Mouse (Mus musculus): ENCODE data around the gene Papss1. TPM values are rescaled to one million over a fixed set of nuclear protein-coding genes. Genes with fewer than 3 reads are reported as not detected.

Gene Papss1
- polyA plus RNA-seq, 1 experiment from 2014 or later: 177 TPM

DNA sequence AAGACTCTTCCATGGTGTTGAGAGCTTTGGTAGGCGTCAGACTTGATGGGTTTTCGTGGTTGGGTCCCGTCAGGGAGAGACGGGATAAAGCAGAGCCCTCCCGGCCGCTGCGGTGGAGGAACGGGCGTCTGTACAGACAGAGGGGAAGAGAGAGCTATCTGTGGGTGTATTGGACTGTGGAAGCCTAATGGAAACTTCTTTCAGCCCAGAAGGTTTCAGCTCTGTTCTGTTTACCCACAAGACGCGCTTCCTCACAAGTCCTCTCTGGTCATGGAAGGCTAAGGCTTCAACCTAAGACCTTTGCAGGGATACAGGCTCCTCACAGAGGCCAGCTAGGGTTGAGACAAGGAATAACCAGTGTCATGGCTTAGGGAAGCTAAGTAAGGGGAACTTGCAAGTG lies 36.2 kb downstream of the Papss1 start:
- Histone ChIP-seq H3K4me1 (ENCODE audit: control insufficient read depth, insufficient read depth, low read length) (no peaks in the 10 kb centered on the region), H3K4me3 (ENCODE audit: low read length) (no peak overlapping the region), H3K4me2 (ENCODE audit: low read depth, low read length) (no peak overlapping the region), H3K27me3 (replicated peaks; ENCODE audit: control insufficient read depth, insufficient read depth, low read length) (no peaks in the 10 kb centered on the region), H3K9me3 (ENCODE audit: control insufficient read depth, low read length) (no peaks in the 10 kb centered on the region), H3K27ac (ENCODE audit: low read length) (no peak overlapping the region), H3K9ac (ENCODE audit: low read depth, low read length) (no peak overlapping the region), H3K36me3 (ENCODE audit: control insufficient read depth, insufficient read depth, low read length) (peaks cover 14% of the 10 kb centered on the region; the same call in 1 of the 2 replicates)
- whole genome bisulfite sequencing: 95% methylated on average over 11 of the region's 11 CpGs
- ATAC-seq: no peak

DNA sequence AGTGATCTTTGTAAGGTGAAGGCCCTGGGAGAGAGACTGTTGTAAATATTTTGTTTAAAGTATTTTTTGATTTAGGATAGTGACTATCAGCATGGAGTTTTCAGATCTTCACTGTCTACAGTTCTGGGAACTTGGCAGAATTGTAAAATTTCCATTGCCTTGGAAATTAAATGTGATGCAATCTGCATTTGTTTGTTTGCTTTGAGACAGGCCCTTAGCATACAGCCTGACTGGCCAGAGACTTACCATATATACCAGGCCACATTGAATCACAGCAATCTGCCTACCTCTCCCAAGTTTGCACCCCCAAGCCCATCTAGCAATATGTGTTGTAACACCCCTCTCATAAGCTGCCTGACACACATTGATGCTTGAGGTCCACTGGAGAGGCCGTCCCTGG lies 36.8 kb downstream of the Papss1 start:
- no peaks in the 10 kb centered on the region for H3K27me3 ChIP-seq (replicated peaks; ENCODE audit: control insufficient read depth, insufficient read depth, low read length)
- no peak overlapping the region for H3K4me2 ChIP-seq (ENCODE audit: low read depth, low read length)
- no peak overlapping the region for H3K9ac ChIP-seq (ENCODE audit: low read depth, low read length)
- H3K4me1 ChIP-seq (ENCODE audit: control insufficient read depth, insufficient read depth, low read length): no peaks in the 10 kb centered on the region
- no peaks in the 10 kb centered on the region for H3K9me3 ChIP-seq (ENCODE audit: control insufficient read depth, low read length)
- no peak overlapping the region for H3K27ac ChIP-seq (ENCODE audit: low read length)
- no peak overlapping the region for H3K4me3 ChIP-seq (ENCODE audit: low read length)
- no peak for ATAC-seq
- peaks cover 14% of the 10 kb centered on the region; the same call in 1 of the 2 replicates for H3K36me3 ChIP-seq (ENCODE audit: control insufficient read depth, insufficient read depth, low read length)
- 95% methylated on average over 1 of the region's 1 CpGs for WGBS

DNA sequence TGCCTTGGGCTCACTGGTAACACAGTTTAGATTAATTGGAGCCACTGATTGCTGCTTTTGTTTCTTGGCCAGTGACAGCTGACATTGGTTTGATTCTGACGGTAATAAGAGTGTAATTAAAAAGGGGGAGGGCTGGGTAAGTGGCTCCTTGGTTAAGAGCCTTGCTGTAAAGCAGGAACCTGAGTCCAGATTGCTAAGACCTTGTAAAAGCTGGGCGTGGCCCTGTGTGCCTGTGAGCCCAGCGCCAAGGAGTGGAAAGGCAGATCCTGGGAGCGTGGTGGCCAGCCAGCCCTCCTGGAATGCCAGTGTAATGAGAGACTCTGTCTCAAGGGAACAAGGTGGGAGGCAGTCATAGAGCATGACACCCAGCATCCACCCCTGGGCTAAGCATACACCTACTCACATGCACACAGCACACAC lies 38.4 kb downstream of the Papss1 start:
- peak; percentile 85 for ATAC-seq
- H3K9ac ChIP-seq (ENCODE audit: low read depth, low read length): no peak overlapping the region
- H3K4me1 ChIP-seq (ENCODE audit: control insufficient read depth, insufficient read depth, low read length): no peaks in the 10 kb centered on the region
- H3K4me3 ChIP-seq (ENCODE audit: low read length): no peak overlapping the region
- peaks cover 17% of the 10 kb centered on the region; the same call in 1 of the 2 replicates for H3K36me3 ChIP-seq (ENCODE audit: control insufficient read depth, insufficient read depth, low read length)
- no peak overlapping the region for H3K27ac ChIP-seq (ENCODE audit: low read length)
- no peaks in the 10 kb centered on the region for H3K27me3 ChIP-seq (replicated peaks; ENCODE audit: control insufficient read depth, insufficient read depth, low read length)
- 51% methylated on average over 4 of the region's 4 CpGs for WGBS
- no peaks in the 10 kb centered on the region for H3K9me3 ChIP-seq (ENCODE audit: control insufficient read depth, low read length)
- H3K4me2 ChIP-seq (ENCODE audit: low read depth, low read length): no peak overlapping the region

DNA sequence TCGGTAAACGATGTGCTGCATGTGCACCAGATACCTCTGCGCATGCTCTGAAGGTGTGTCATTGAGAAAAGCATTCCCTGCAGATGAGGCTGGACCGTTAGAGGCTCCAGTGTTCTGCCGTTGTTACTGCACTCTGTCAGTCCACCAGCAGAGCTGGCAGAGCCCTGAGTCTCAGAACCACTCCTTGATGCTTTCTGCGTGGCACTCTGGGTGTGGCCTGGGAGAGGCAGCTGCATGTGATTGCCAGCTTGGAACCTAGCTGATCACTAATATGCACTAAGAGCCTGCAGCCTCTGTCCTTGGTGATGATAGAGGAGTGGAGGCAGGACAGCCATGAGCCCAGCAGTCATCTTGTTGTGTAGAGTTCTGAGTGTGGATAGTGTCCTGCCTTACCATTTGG lies 43.5 kb downstream of the Papss1 start:
- Histone ChIP-seq H3K36me3 (ENCODE audit: control insufficient read depth, insufficient read depth, low read length) (peaks cover 14% of the 10 kb centered on the region; the same call in 1 of the 2 replicates), H3K9ac (ENCODE audit: low read depth, low read length) (no peak overlapping the region), H3K4me1 (ENCODE audit: control insufficient read depth, insufficient read depth, low read length) (no peaks in the 10 kb centered on the region), H3K9me3 (ENCODE audit: control insufficient read depth, low read length) (no peaks in the 10 kb centered on the region), H3K4me2 (ENCODE audit: low read depth, low read length) (no peak overlapping the region), H3K27me3 (replicated peaks; ENCODE audit: control insufficient read depth, insufficient read depth, low read length) (no peaks in the 10 kb centered on the region), H3K27ac (ENCODE audit: low read length) (no peak overlapping the region), H3K4me3 (ENCODE audit: low read length) (no peak overlapping the region)
- no peak for ATAC-seq
- 95% methylated on average over 6 of the region's 6 CpGs for WGBS

DNA sequence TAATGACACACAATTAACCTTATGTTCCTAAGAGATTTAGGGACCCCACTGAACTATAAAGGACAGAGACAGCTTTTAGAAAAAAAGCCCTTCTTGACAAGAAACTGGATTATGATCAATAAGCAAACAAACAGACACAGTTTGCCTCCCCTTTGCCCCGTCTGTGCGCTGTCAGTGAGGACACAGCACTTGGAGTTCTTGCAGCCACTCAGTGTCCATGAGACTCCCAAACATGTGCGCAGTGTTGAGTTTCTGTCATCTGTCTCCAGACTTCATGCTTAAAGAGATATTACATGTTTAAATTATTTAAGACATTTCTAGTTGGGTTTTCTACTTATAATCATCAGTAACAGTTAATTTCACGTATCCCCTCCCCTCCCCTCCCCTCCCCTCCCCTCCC lies 45.1 kb downstream of the Papss1 start:
- Histone ChIP-seq H3K27me3 (replicated peaks; ENCODE audit: control insufficient read depth, insufficient read depth, low read length) (no peaks in the 10 kb centered on the region), H3K4me2 (ENCODE audit: low read depth, low read length) (no peak overlapping the region), H3K9me3 (ENCODE audit: control insufficient read depth, low read length) (no peaks in the 10 kb centered on the region), H3K4me1 (ENCODE audit: control insufficient read depth, insufficient read depth, low read length) (no peaks in the 10 kb centered on the region), H3K27ac (ENCODE audit: low read length) (no peak overlapping the region), H3K36me3 (ENCODE audit: control insufficient read depth, insufficient read depth, low read length) (peaks cover 14% of the 10 kb centered on the region; the same call in 1 of the 2 replicates), H3K9ac (ENCODE audit: low read depth, low read length) (no peak overlapping the region), H3K4me3 (ENCODE audit: low read length) (no peak overlapping the region)
- ATAC-seq: no peak
- WGBS: 83% methylated on average over 4 of the region's 4 CpGs

DNA sequence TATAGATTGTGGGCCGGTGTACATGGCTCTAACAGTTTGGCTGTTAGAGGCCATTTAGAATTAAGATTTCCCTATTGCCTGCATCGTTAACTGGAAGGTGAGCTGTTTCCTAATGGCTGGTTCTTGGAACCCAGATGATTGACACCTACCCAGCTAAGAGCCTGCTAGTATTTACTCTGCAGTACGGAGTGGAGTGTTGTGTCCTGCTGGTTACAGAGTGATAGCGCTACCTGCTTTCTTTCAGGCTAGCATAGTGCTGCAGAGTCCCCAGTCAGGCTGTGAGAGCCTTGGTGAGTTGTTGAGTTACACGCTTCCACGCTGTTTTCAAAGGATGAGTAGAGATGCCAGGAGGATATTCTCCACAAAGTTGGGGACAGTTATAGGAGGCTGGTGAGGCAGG lies 46.0 kb downstream of the Papss1 start:
- no peak overlapping the region for H3K9ac ChIP-seq (ENCODE audit: low read depth, low read length)
- WGBS: 79% methylated on average over 6 of the region's 6 CpGs
- H3K4me1 ChIP-seq (ENCODE audit: control insufficient read depth, insufficient read depth, low read length): no peaks in the 10 kb centered on the region
- no peaks in the 10 kb centered on the region for H3K27me3 ChIP-seq (replicated peaks; ENCODE audit: control insufficient read depth, insufficient read depth, low read length)
- no peaks in the 10 kb centered on the region for H3K9me3 ChIP-seq (ENCODE audit: control insufficient read depth, low read length)
- H3K36me3 ChIP-seq (ENCODE audit: control insufficient read depth, insufficient read depth, low read length): peaks cover 12% of the 10 kb centered on the region; the same call in 1 of the 2 replicates
- H3K27ac ChIP-seq (ENCODE audit: low read length): no peak overlapping the region
- no peak overlapping the region for H3K4me3 ChIP-seq (ENCODE audit: low read length)
- no peak overlapping the region for H3K4me2 ChIP-seq (ENCODE audit: low read depth, low read length)
- ATAC-seq: no peak

DNA sequence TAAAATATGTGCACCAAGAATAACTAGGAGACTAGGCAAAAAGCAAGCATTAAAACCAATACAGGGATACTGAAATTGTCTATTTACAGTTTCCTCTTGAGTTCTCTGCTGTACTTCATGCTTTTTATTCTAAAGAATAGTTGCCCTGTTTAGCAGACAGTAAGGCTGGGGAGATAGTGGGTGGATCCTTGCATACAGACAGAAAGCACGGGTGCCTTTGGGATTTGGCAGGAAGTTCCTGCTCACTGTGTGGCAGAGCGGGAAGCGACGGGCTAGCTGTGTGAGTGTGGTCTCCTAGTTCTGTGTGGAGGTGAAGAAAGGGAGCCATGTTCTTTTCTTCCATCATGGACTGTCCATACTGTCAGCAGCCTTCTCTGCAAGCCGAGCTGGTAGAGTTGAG lies 48.3 kb downstream of the Papss1 start:
- 76% methylated on average over 5 of the region's 5 CpGs for WGBS
- Histone ChIP-seq H3K4me2 (ENCODE audit: low read depth, low read length) (no peak overlapping the region), H3K9me3 (ENCODE audit: control insufficient read depth, low read length) (no peaks in the 10 kb centered on the region), H3K27ac (ENCODE audit: low read length) (no peak overlapping the region), H3K4me1 (ENCODE audit: control insufficient read depth, insufficient read depth, low read length) (no peaks in the 10 kb centered on the region), H3K36me3 (ENCODE audit: control insufficient read depth, insufficient read depth, low read length) (peaks cover 5% of the 10 kb centered on the region; the same call in 1 of the 2 replicates), H3K27me3 (replicated peaks; ENCODE audit: control insufficient read depth, insufficient read depth, low read length) (no peaks in the 10 kb centered on the region), H3K4me3 (ENCODE audit: low read length) (no peak overlapping the region), H3K9ac (ENCODE audit: low read depth, low read length) (no peak overlapping the region)
- ATAC-seq: no peak

DNA sequence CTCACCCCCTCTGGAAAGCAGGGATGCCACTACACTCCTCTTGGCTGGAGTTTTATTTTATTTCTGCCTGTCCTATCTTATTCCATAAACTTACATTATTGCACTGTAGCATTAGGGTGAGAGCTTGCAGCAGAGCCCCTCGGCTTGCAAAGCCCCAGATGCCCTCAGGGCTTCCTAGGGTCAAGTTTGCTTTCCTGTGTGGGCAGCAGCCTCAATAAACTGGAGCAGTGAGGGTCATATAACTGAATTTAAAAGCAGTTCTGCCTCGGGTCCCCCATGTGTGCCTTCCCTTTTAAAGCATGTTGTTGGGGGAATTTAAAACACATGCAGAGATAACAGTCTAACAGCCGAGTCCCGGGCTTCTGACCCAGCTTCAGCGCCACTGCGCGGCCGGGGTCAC lies 49.5 kb downstream of the Papss1 start:
- no peak for ATAC-seq
- H3K36me3 ChIP-seq (ENCODE audit: control insufficient read depth, insufficient read depth, low read length): peaks cover 6% of the 10 kb centered on the region
- no peak overlapping the region for H3K9ac ChIP-seq (ENCODE audit: low read depth, low read length)
- H3K4me3 ChIP-seq (ENCODE audit: low read length): no peak overlapping the region
- no peak overlapping the region for H3K27ac ChIP-seq (ENCODE audit: low read length)
- no peak overlapping the region for H3K4me2 ChIP-seq (ENCODE audit: low read depth, low read length)
- H3K27me3 ChIP-seq (replicated peaks; ENCODE audit: control insufficient read depth, insufficient read depth, low read length): no peaks in the 10 kb centered on the region
- no peaks in the 10 kb centered on the region for H3K9me3 ChIP-seq (ENCODE audit: control insufficient read depth, low read length)
- 64% methylated on average over 8 of the region's 8 CpGs for WGBS
- H3K4me1 ChIP-seq (ENCODE audit: control insufficient read depth, insufficient read depth, low read length): no peaks in the 10 kb centered on the region

DNA sequence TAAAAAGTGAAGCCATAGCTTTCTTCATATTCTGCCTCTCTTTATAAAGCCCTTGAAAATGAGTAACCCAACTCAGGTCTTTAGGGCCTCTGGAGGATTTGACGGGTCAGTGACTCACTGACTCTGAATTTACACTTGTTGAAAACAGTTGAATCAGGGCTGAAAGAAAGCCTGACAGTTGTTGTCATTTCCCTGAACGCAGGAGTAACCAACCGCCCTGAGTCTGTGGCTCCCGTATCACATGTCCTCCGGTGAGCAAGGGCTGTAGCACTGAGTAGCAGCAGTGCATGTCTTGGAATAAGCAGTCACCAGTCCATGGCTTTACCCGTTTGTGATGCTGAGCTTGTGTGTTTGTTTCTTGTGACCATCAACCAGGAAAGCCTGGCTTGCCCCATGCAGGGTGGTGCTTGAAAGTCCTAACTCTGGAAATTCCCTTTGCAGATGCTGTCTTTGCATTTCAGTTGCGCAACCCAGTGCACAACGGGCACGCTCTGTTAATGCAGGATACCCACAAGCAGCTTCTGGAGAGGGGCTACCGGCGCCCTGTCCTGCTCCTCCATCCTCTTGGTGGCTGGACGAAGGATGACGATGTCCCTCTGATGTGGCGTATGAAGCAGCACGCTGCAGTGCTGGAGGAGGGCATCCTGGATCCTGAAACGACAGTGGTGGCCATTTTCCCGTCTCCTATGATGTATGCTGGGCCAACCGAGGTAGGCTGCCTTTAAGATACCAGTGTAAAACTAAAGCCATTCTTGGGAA lies 54.2 kb downstream of the Papss1 start:
- H3K27ac ChIP-seq (ENCODE audit: low read length): no peak overlapping the region

DNA sequence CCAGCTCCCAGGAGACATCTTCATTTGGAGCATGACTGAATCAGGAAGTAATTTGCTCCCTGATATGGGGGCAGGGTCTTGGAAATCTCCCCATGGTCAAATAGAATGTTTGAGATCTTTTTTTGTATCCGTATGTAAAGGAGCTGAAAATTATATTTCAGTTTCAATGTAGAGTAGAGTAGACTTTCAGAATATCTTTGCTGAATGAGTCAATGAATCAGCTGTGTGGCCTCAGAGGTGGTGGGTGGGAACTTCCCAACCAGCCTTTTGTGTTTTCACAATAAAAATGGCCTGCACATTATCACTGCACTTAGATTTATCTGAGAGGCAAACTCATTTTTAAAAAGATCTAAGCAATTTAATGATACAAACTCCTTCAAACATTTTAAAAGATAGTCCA lies 58.6 kb downstream of the Papss1 start:
- no peak overlapping the region for H3K9ac ChIP-seq (ENCODE audit: low read depth, low read length)
- WGBS: 89% methylated on average over 1 of the region's 1 CpGs
- no peak overlapping the region for H3K27ac ChIP-seq (ENCODE audit: low read length)
- peaks cover 16% of the 10 kb centered on the region for H3K36me3 ChIP-seq (ENCODE audit: control insufficient read depth, insufficient read depth, low read length)
- H3K27me3 ChIP-seq (replicated peaks; ENCODE audit: control insufficient read depth, insufficient read depth, low read length): no peaks in the 10 kb centered on the region
- no peak for ATAC-seq
- H3K4me1 ChIP-seq (ENCODE audit: control insufficient read depth, insufficient read depth, low read length): no peaks in the 10 kb centered on the region
- H3K4me3 ChIP-seq (ENCODE audit: low read length): no peak overlapping the region
- H3K4me2 ChIP-seq (ENCODE audit: low read depth, low read length): no peak overlapping the region
- H3K9me3 ChIP-seq (ENCODE audit: control insufficient read depth, low read length): no peaks in the 10 kb centered on the region

More for the DNA sequence above, 54.2 kb downstream of the Papss1 start:
- ATAC-seq: no peak
- no peaks in the 10 kb centered on the region for H3K27me3 ChIP-seq (replicated peaks; ENCODE audit: control insufficient read depth, insufficient read depth, low read length)
- WGBS: 93% methylated on average over 18 of the region's 18 CpGs
- peaks cover 11% of the 10 kb centered on the region for H3K36me3 ChIP-seq (ENCODE audit: control insufficient read depth, insufficient read depth, low read length)
- H3K4me3 ChIP-seq (ENCODE audit: low read length): no peak overlapping the region
- no peaks in the 10 kb centered on the region for H3K4me1 ChIP-seq (ENCODE audit: control insufficient read depth, insufficient read depth, low read length)
- no peaks in the 10 kb centered on the region for H3K9me3 ChIP-seq (ENCODE audit: control insufficient read depth, low read length)
- no peak overlapping the region for H3K9ac ChIP-seq (ENCODE audit: low read depth, low read length)
- no peak overlapping the region for H3K4me2 ChIP-seq (ENCODE audit: low read depth, low read length)
